Mouse (Mus musculus) stomach, embryonic 14.5 days (tissue): Measurements from ENCODE around the gene Pard3. TPM values are rescaled to one million over a fixed set of nuclear protein-coding genes. Genes with fewer than 3 reads are reported as not detected.

ENCODE experiments used
- ATAC-seq: fragments of 200-750 bp; cut with Nextera tagmentation; 2 replicates; pipeline ENCODE4 v1.8.0; 2017; ENCODE audit warnings: low read depth, moderate TSS enrichment; ENCODE audit not compliant: insufficient number of reproducible peaks, insufficient read depth, low FRiP score
- H3K27ac ChIP-seq: fragments of 300-500 bp; sonication (generic); 2 replicates; pipeline ENCODE4 v1.5.1; 2014; ENCODE audit warnings: mild to moderate bottlenecking, low read length, moderate library complexity, mixed read lengths
- H3K27me3 ChIP-seq: fragments of 300-500 bp; sonication (generic); 2 replicates; pipeline ENCODE4 v1.6.1; 2014; ENCODE audit warnings: low read length, control low read depth, mixed read lengths; ENCODE audit not compliant: control insufficient read depth, insufficient read depth
- H3K36me3 ChIP-seq: fragments of 300-500 bp; sonication (generic); 2 replicates; pipeline ENCODE4 v1.6.1; 2014; ENCODE audit warnings: mild to moderate bottlenecking, control low read depth, low read length, moderate library complexity, mixed read lengths; ENCODE audit not compliant: control insufficient read depth, insufficient read depth
- H3K4me1 ChIP-seq: fragments of 300-500 bp; sonication (generic); 2 replicates; pipeline ENCODE4 v1.6.1; 2014; ENCODE audit warnings: low read length, control low read depth, mixed read lengths; ENCODE audit not compliant: control insufficient read depth, insufficient read depth
- H3K4me2 ChIP-seq: fragments of 300-500 bp; sonication (generic); replicated peaks from 2 replicates; pipeline ENCODE4 v1.6.1; 2014; ENCODE audit warnings: low read depth, low read length, control low read depth
- H3K4me3 ChIP-seq: fragments of 300-500 bp; sonication (generic); 2 replicates; pipeline ENCODE4 v1.5.1; 2014; ENCODE audit warnings: low read depth, low read length, control low read depth
- H3K9ac ChIP-seq: fragments of 300-500 bp; sonication (generic); replicated peaks from 2 replicates; pipeline ENCODE4 v1.6.1; 2014; ENCODE audit warnings: low read depth, mild to moderate bottlenecking, control low read depth, low read length, moderate library complexity, mixed read lengths
- H3K9me3 ChIP-seq: fragments of 300-500 bp; sonication (generic); 2 replicates; pipeline ENCODE4 v1.6.1; 2016; ENCODE audit warnings: low read depth, low read length, control low read depth; ENCODE audit not compliant: control insufficient read depth
- WGBS: fragments of 180-500 bp; shearing (Covaris S2); extraction: QIAGEN DNeasy Blood & Tissue Kit; methylation state at CpG from one replicate; pipeline ENCODE4 v1.1.7; 2014; 5-methylcytosine and 5-hydroxymethylcytosine counted together
- polyA plus RNA-seq: library from polyadenylated mRNA; unstranded; fragments of >200 nt; fragmentation: Nextera tagmentation; extraction: Ambion mirVana; gene quantifications from 2 replicates; pipeline ENCODE4 v1.2.1, GENCODE M21; 2014

The Pard3 gene
- polyA plus RNA-seq, 1 experiment from 2014 or later, result 37.9 TPM

DNA sequence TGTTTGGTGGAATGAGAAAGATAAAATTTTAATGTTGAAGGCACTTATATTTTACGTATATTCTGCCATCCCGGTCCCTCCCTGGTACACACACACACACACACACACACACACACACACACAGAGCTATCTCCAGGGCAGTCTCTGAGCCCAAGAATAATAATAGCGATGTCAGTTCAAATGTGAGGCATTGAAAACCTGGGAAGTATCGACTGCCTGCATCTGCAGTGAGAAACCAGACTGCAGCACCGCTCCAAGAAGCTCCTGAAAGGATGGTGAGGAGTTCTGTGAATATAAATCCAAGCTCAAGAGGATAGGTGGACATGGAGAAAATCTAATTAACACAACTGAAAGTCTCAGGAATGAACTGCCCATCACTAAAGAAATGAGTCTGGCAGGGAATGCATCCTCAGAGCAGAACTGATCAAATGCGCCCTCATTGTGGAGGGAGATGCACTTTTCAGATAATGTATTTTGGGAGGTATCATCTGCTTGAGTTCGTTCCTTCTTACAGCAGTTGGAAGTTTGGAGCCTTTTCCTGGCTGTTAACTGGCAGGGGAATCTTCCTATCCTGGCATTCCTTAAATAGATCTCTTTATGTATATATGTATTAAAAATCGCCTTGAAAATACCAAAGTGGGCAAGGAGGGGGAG is 471.6 kb downstream of the Pard3 start:
- Histone ChIP-seq H3K9me3 (no peaks in the 10 kb centered on the region), H3K27ac (no peak overlapping the region), H3K4me3 (no peak overlapping the region), H3K9ac (no peak overlapping the region), H3K27me3 (no peaks in the 10 kb centered on the region), H3K36me3 (no peaks in the 10 kb centered on the region), H3K4me1 (no peaks in the 10 kb centered on the region), H3K4me2 (no peak overlapping the region)
- 81% methylated on average over 8 of the region's 8 CpGs for WGBS
- ATAC-seq, result no peak

DNA sequence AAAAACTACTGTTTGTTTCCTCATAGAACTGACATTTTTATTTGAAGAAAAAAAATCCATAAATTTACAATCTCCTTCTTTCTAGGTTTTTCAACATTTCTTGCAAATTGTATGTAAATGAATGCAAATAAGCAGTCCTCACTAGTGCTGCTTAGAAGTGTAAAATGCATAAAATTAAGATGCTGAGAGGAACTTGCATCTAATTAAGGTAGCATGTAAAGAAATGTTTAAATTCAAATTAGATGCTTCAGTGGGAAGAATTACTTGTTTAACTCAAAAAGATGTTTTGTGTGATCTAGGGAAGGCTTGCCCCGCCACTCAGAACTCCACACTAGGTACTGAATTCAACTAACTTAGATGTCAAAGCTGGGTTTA is 472.1 kb downstream of the Pard3 start:
- Histone ChIP-seq H3K9ac (no peak overlapping the region), H3K4me1 (no peaks in the 10 kb centered on the region), H3K27ac (no peak overlapping the region), H3K4me2 (no peak overlapping the region), H3K9me3 (no peaks in the 10 kb centered on the region), H3K4me3 (no peak overlapping the region), H3K27me3 (no peaks in the 10 kb centered on the region), H3K36me3 (no peaks in the 10 kb centered on the region)
- 97% methylated on average over 1 of the region's 1 CpGs for WGBS
- ATAC-seq, result no peak

DNA sequence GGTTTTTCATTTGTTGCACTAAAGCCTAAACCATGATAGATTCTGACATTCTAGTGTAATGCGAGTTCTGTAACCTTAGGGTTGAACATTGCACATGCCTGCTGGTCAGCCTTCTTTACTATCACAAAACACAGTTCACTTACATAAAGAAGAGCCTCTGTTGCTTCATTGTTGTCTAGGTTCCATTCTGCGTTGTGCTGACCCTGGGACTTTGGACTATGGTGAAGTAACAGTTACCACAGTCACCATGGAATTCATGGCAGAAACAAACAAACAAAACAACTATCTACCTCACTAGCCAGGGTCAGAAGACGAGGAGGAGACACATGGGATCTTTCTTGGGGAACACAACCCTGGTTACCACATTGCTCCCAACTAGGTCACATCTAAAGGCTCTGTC is 476.1 kb downstream of the Pard3 start:
- no peak for ATAC-seq
- H3K4me3 ChIP-seq, result no peak overlapping the region
- H3K4me1 ChIP-seq, result no peaks in the 10 kb centered on the region
- WGBS, result 85% methylated on average over 3 of the region's 3 CpGs
- H3K36me3 ChIP-seq, result no peaks in the 10 kb centered on the region
- no peak overlapping the region for H3K9ac ChIP-seq
- H3K27me3 ChIP-seq, result no peaks in the 10 kb centered on the region
- H3K27ac ChIP-seq, result no peak overlapping the region
- no peaks in the 10 kb centered on the region for H3K9me3 ChIP-seq
- no peak overlapping the region for H3K4me2 ChIP-seq

DNA sequence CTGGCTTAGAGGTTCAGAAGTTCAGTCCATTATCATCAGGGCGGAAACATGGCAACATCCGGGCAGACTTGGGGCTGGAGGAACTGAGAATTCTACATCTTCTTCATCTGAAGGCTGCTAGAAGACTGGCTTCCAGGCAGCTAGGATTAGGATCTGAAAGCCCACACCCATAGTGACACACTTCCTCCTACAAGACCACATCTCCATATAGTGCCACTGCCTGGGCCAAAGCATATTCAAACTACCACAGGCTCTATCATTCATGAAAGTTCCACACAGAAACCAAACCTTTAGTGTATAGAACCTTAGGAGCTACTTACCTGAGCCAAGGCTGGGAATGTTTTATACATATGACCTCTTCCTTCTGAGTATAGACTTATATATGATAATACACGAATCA is 476.6 kb downstream of the Pard3 start:
- Histone ChIP-seq H3K36me3 (no peaks in the 10 kb centered on the region), H3K27me3 (no peaks in the 10 kb centered on the region), H3K4me1 (no peaks in the 10 kb centered on the region), H3K9me3 (no peaks in the 10 kb centered on the region), H3K4me2 (no peak overlapping the region), H3K4me3 (no peak overlapping the region), H3K27ac (no peak overlapping the region), H3K9ac (no peak overlapping the region)
- ATAC-seq, result no peak
- 91% methylated on average over 3 of the region's 3 CpGs for WGBS

DNA sequence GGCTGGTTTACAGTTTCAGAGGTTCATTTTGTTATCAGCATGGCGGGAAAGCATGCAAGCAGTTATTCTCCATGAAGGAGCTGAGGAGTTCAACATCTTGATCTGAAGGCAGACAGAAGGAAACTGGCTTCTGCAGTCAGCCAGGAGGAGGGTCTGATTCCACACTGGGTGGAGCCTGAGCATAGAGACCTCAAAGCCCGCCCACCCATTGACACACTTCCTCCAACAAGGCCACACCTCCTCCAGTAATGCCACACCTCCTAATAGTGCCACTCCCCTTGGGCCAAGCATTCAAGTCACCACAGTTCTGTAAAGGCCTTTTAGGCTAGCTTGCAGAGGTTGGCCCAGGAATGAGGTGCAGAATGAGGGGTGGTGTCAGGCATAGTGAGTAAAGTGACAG is 478.5 kb downstream of the Pard3 start:
- no peaks in the 10 kb centered on the region for H3K36me3 ChIP-seq
- 84% methylated on average over 2 of the region's 2 CpGs for WGBS
- no peaks in the 10 kb centered on the region for H3K27me3 ChIP-seq
- no peak overlapping the region for H3K4me2 ChIP-seq
- H3K4me1 ChIP-seq, result no peaks in the 10 kb centered on the region
- H3K9me3 ChIP-seq, result no peaks in the 10 kb centered on the region
- H3K9ac ChIP-seq, result no peak overlapping the region
- H3K4me3 ChIP-seq, result no peak overlapping the region
- ATAC-seq, result no peak
- H3K27ac ChIP-seq, result no peak overlapping the region

DNA sequence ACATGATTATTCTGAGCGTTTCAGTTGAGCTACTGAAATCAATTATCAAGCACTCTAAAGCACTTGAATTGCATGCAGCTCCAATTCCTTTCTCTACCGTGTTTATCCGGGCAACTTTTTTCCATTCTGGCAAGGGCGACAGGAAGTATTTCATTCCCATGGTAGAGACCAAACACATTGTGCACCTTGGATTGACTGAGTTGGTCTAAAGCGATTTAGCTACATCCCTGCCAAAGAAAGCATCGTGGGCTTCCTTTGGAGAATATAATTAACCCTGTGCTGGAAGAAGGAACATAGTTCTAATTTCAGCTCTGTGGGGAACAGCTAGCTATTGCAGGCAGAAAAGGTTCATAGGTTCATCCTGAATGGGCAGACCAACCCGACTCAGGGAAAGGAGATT is 480.0 kb downstream of the Pard3 start:
- no peak overlapping the region for H3K4me3 ChIP-seq
- H3K27ac ChIP-seq, result no peak overlapping the region
- no peak overlapping the region for H3K4me2 ChIP-seq
- WGBS, result 60% methylated on average over 7 of the region's 7 CpGs
- no peaks in the 10 kb centered on the region for H3K9me3 ChIP-seq
- no peaks in the 10 kb centered on the region for H3K36me3 ChIP-seq
- no peak for ATAC-seq
- H3K27me3 ChIP-seq, result no peaks in the 10 kb centered on the region
- H3K9ac ChIP-seq, result no peak overlapping the region
- H3K4me1 ChIP-seq, result no peaks in the 10 kb centered on the region

DNA sequence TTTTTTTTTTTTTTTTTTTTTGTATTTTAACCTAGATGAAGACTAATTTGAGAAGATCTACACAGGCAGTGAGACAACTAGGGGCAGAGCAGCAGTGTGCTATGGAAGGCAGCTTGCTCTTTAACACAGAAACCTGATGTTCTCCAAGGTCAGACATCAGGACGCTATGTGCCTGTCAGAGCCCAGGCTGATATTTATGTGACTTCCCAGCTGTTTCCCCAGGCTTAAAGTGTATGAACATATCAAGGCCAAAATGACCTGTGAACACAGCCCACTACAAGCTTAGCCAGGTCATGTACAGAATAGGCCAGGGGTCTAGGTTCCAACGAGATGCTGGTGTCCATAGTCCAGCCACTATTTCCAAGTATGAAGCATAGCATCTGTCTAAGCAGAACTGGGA is 482.5 kb downstream of the Pard3 start:
- H3K4me2 ChIP-seq, result no peak overlapping the region
- no peaks in the 10 kb centered on the region for H3K36me3 ChIP-seq
- H3K27me3 ChIP-seq, result no peaks in the 10 kb centered on the region
- WGBS, result 62% methylated on average over 2 of the region's 2 CpGs
- no peak overlapping the region for H3K27ac ChIP-seq
- H3K4me1 ChIP-seq, result no peaks in the 10 kb centered on the region
- no peak overlapping the region for H3K4me3 ChIP-seq
- H3K9me3 ChIP-seq, result no peaks in the 10 kb centered on the region
- no peak overlapping the region for H3K9ac ChIP-seq
- ATAC-seq, result no peak

DNA sequence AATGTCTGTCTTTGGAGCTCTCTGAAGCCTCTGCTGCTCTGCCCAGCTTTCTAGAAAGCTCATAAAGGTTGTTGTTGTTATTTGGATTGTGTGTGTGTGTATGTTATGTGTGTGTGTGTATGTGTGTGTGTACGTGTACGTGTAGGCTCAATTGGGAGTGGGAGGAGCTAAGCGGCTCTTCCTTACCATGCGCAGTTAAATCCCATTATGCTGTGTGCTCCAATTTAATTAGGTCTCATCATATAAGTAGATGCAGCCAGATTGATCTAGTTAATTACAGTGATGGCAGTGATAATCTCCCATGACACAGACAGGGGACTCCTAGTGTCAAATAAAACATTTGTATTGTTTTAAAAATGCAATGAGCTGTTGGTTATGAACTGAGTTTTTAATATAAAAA is 487.2 kb downstream of the Pard3 start:
- WGBS, result 95% methylated on average over 4 of the region's 4 CpGs
- H3K9ac ChIP-seq, result no peak overlapping the region
- no peaks in the 10 kb centered on the region for H3K9me3 ChIP-seq
- H3K4me2 ChIP-seq, result no peak overlapping the region
- no peaks in the 10 kb centered on the region for H3K27me3 ChIP-seq
- H3K4me3 ChIP-seq, result no peak overlapping the region
- H3K36me3 ChIP-seq, result no peaks in the 10 kb centered on the region
- H3K4me1 ChIP-seq, result no peaks in the 10 kb centered on the region
- ATAC-seq, result no peak
- H3K27ac ChIP-seq, result no peak overlapping the region

DNA sequence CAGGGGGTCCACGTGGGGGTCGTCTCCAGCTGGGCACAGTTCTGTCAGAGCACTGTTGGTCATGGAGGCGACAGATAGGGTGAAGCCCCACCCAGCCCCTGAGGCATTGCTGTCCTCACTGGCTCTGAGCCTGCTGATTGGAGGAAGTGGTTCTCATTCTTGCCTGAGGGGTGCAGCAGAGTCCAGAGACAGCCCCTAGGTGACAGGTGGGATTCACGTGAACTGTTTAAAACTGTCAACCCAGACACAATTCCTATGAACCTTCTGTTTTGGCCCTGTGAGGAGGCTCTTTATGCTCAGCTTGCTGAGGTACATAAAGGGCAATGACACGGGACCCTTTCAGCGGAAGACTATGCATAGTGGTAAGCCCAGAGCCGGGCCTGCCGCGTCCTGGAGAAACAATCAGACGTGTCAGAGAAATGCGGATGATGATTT is 488.5 kb downstream of the Pard3 start:
- ATAC-seq, result no peak
- Histone ChIP-seq H3K9me3 (no peaks in the 10 kb centered on the region), H3K27me3 (no peaks in the 10 kb centered on the region), H3K4me2 (no peak overlapping the region), H3K4me1 (no peaks in the 10 kb centered on the region), H3K9ac (no peak overlapping the region), H3K4me3 (no peak overlapping the region), H3K27ac (no peak overlapping the region), H3K36me3 (no peaks in the 10 kb centered on the region)
- 63% methylated on average over 11 of the region's 11 CpGs for WGBS
